Mouse (Mus musculus) lung, embryonic 16.5 days (tissue): ENCODE data around the gene Olfr860. TPM values are rescaled to one million over a fixed set of nuclear protein-coding genes. Genes with fewer than 3 reads are reported as not detected.
"Not testable (repeated sequence)": the region's sequence is repeated elsewhere in the genome, so short reads cannot be mapped to it uniquely, and the experiment has no call there.

Experiments
- ATAC-seq: fragments of 200-750 bp; cut with Nextera tagmentation; 2 replicates; pipeline ENCODE4 v1.8.0; 2017; ENCODE audit warnings: low read depth, mild to moderate bottlenecking, moderate library complexity
- H3K27ac ChIP-seq: fragments of 300-500 bp; sonication (generic); 2 replicates; pipeline ENCODE4 v1.5.1; 2014; ENCODE audit warnings: mild to moderate bottlenecking, control low read depth, low read length
- H3K27me3 ChIP-seq: fragments of 300-500 bp; sonication (generic); 2 replicates; pipeline ENCODE4 v1.6.1; 2014; ENCODE audit warnings: low read depth, low read length, mixed read lengths; ENCODE audit not compliant: control insufficient read depth, insufficient read depth
- H3K36me3 ChIP-seq: fragments of 300-500 bp; sonication (generic); 2 replicates; pipeline ENCODE4 v1.6.1; 2014; ENCODE audit warnings: low read length; ENCODE audit not compliant: control insufficient read depth, insufficient read depth
- H3K4me1 ChIP-seq: fragments of 300-500 bp; sonication (generic); replicated peaks from 2 replicates; pipeline ENCODE4 v1.6.1; 2014; ENCODE audit warnings: low read length, mixed read lengths; ENCODE audit not compliant: control insufficient read depth, insufficient read depth
- H3K4me2 ChIP-seq: fragments of 300-500 bp; sonication (generic); 2 replicates; pipeline ENCODE4 v1.6.1; 2014; ENCODE audit warnings: low read depth, low read length, control low read depth
- H3K4me3 ChIP-seq: fragments of 300-500 bp; sonication (generic); 2 replicates; pipeline ENCODE4 v1.5.1; 2014; ENCODE audit warnings: mild to moderate bottlenecking, low read length, control low read depth
- H3K9ac ChIP-seq: fragments of 300-500 bp; sonication (generic); 2 replicates; pipeline ENCODE4 v1.6.1; 2014; ENCODE audit warnings: low read length, control low read depth
- H3K9me3 ChIP-seq: fragments of 300-500 bp; sonication (generic); 2 replicates; pipeline ENCODE4 v1.6.1; 2016; ENCODE audit warnings: low read length; ENCODE audit not compliant: control insufficient read depth
- WGBS: fragments of 180-500 bp; shearing (Covaris S2); extraction: QIAGEN DNeasy Blood & Tissue Kit; methylation state at CpG from one replicate; pipeline ENCODE4 v1.1.7; 2014; 5-methylcytosine and 5-hydroxymethylcytosine counted together
- polyA plus RNA-seq: library from polyadenylated mRNA; unstranded; fragments of >200 nt; fragmentation: Nextera tagmentation; extraction: Ambion mirVana; gene quantifications from 2 replicates; pipeline ENCODE4 v1.2.1, GENCODE M21; 2015

Olfr860 gene
- not detected in 2 replicates for polyA plus RNA-seq

DNA sequence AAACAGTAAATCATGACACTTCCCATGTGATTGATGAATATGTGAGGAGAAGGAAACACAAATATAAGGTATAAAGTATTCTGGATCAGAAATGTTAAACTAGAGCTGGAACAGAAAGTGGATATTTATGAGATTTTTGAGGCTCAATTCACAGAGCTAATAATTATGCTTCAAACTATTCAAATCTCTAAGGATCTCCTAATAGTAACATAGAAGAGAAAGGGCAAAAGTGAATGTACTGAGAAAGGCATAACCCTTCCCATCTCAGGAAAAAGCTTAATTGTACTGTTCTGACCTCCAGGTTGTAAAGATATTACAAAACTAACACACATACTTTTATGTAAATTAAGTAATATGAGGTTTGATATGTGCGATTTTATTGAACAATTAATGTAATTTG lies at the start of gene Olfr860:
Gene Olfr860 (minus strand): TSS at position 101 of the 400 bp plus-strand sequence.
- H3K9me3 ChIP-seq = no peaks in the 10 kb centered on the region
- H3K9ac ChIP-seq = no peak within 1 kb of the TSS
- H3K4me1 ChIP-seq = no peaks in the 10 kb centered on the region
- H3K27ac ChIP-seq = no peak within 1 kb of the TSS
- no peak for ATAC-seq
- no peaks in the 10 kb centered on the region for H3K27me3 ChIP-seq
- H3K36me3 ChIP-seq = no peaks in the 10 kb centered on the region
- no peak within 1 kb of the TSS for H3K4me2 ChIP-seq
- WGBS = 83% methylated on average over 1 of the region's 1 CpGs
- H3K4me3 ChIP-seq = no peak within 1 kb of the TSS

GRCm38 (mm10) chr9:19887904-19888303 lies 38.4 kb upstream of the Olfr860 start, which contains the start of gene Olfr862:
Gene Olfr862, minus strand, starts transcription at chr9:19888004.
- Histone ChIP-seq H3K9ac (no peak within 1 kb of the TSS), H3K27ac (no peak within 1 kb of the TSS), H3K4me1 (no peaks in the 10 kb centered on the region), H3K36me3 (no peaks in the 10 kb centered on the region), H3K4me3 (no peak within 1 kb of the TSS), H3K9me3 (no peaks in the 10 kb centered on the region), H3K27me3 (no peaks in the 10 kb centered on the region), H3K4me2 (no peak within 1 kb of the TSS)
- no peak for ATAC-seq

- H3K27me3 ChIP-seq, ATAC-seq: not testable (repeated sequence)
- 61% methylated on average over 1 of the region's 1 CpGs for WGBS
These were observed 44.9 kb downstream of the Olfr860 start, which contains the start of gene Olfr859 for GRCm38 (mm10) chr9:19804606-19805005. Gene Olfr859, plus strand, starts transcription at chr9:19804906.

GRCm38 (mm10) chr9:19803000-19803399 lies 46.5 kb downstream of the Olfr860 start:
- Histone ChIP-seq H3K4me3 (no peak overlapping the region), H3K9me3 (no peaks in the 10 kb centered on the region), H3K36me3 (no peaks in the 10 kb centered on the region), H3K4me1 (no peaks in the 10 kb centered on the region), H3K9ac (no peak overlapping the region), H3K4me2 (no peak overlapping the region), H3K27me3 (no peaks in the 10 kb centered on the region), H3K27ac (no peak overlapping the region)
- WGBS = 69% methylated on average over 1 of the region's 1 CpGs
- ATAC-seq = no peak

More at GRCm38 (mm10) chr9:19804606-19805005, 44.9 kb downstream of the Olfr860 start, which contains the start of gene Olfr859:
- H3K4me2 ChIP-seq, H3K4me1 ChIP-seq, H3K27ac ChIP-seq, H3K9ac ChIP-seq, H3K4me3 ChIP-seq, H3K36me3 ChIP-seq, H3K9me3 ChIP-seq: not testable (repeated sequence)

Other genes with a start within 250 kb of the Olfr860 start
- gene Zfp317, start 227.6 kb downstream of the Olfr860 start, polyA plus RNA-seq = 26.6 and 26.8 TPM in 2 replicates
- gene Olfr857, start 140.3 kb downstream of the Olfr860 start, polyA plus RNA-seq = not detected in 2 replicates
- not detected in 2 replicates for gene Olfr58, start 69.5 kb downstream of the Olfr860 start, polyA plus RNA-seq
- gene Olfr859, start 44.8 kb downstream of the Olfr860 start, polyA plus RNA-seq = not detected in 2 replicates
- not detected in 2 replicates for gene Olfr862, start 38.3 kb upstream of the Olfr860 start, polyA plus RNA-seq
- gene Olfr77, start 67.1 kb upstream of the Olfr860 start, polyA plus RNA-seq = 0.21 and 0.24 TPM in 2 replicates
- gene Olfr866, start 178.3 kb upstream of the Olfr860 start, polyA plus RNA-seq = not detected in 2 replicates
- gene Olfr867, start 207.8 kb upstream of the Olfr860 start, polyA plus RNA-seq = not detected in 2 replicates
- not detected in 2 replicates for gene Olfr868, start 248.9 kb upstream of the Olfr860 start, polyA plus RNA-seq